Mouse (Mus musculus) liver, embryonic 14.5 days (tissue): ENCODE results near the gene Tacc2. TPM values are rescaled to one million over a fixed set of nuclear protein-coding genes. Genes with fewer than 3 reads are reported as not detected.
A peak's percentile ranks its signal among the peaks of the same experiment; 100 is the strongest.

Experiments used
- ATAC-seq: fragments of 200-750 bp; cut with Nextera tagmentation; 2 replicates; pipeline ENCODE4 v1.8.0; 2017; ENCODE audit warnings: moderate number of reproducible peaks, mild to moderate bottlenecking, moderate library complexity; ENCODE audit not compliant: insufficient read depth
- DNase-seq, 3 experiments: peaks; one replicate each; pipeline ENCODE4 v3.0.0-alpha.2; 2012 to 2013; ENCODE audit warnings: low read depth in 3 of 3, low spot score in 3 of 3
- H3K27ac ChIP-seq: fragments of 300-500 bp; sonication (generic); 2 replicates; pipeline ENCODE4 v1.5.1; 2014; ENCODE audit warnings: moderate library complexity, mild to moderate bottlenecking, control low read depth, inconsistent platforms
- H3K27me3 ChIP-seq: fragments of 300-500 bp; sonication (generic); 2 replicates; pipeline ENCODE4 v1.6.1; 2014; ENCODE audit warnings: mild to moderate bottlenecking, low read length, moderate library complexity; ENCODE audit not compliant: control insufficient read depth, insufficient read depth
- H3K36me3 ChIP-seq: fragments of 300-500 bp; sonication (generic); replicated peaks from 2 replicates; pipeline ENCODE4 v1.6.1; 2014; ENCODE audit warnings: low read depth; ENCODE audit not compliant: control insufficient read depth, insufficient read depth
- H3K4me1 ChIP-seq, 2 experiments: fragments of 200-500 bp in 1 of 2; fragments of 300-500 bp in 1 of 2; sonication (generic) in 1 of 2; replicated peaks; 2 replicates each; pipeline ENCODE4 v1.6.1; 2012 to 2014; ENCODE audit warnings: antibody characterized with exemption in 1 of 2, inconsistent platforms in 1 of 2, low read length in 1 of 2; ENCODE audit not compliant: control insufficient read depth in 2 of 2, insufficient read depth in 2 of 2
- H3K4me2 ChIP-seq: fragments of 300-500 bp; sonication (generic); 2 replicates; pipeline ENCODE4 v1.6.1; 2014; ENCODE audit warnings: low read depth, mild to moderate bottlenecking, control low read depth, moderate library complexity
- H3K4me3 ChIP-seq, 2 experiments: fragments of 200-500 bp in 1 of 2; fragments of 300-500 bp in 1 of 2; sonication (generic) in 1 of 2; 2 replicates each; pipeline ENCODE4 v1.5.1; 2012 to 2014; ENCODE audit warnings: low read depth in 2 of 2, low read length in 2 of 2, mild to moderate bottlenecking in 2 of 2, control low read depth in 1 of 2, inconsistent platforms in 1 of 2, moderate library complexity in 1 of 2; ENCODE audit not compliant: insufficient read depth in 1 of 2
- H3K9ac ChIP-seq: fragments of 300-500 bp; sonication (generic); replicated peaks from 2 replicates; pipeline ENCODE4 v1.6.1; 2014; ENCODE audit warnings: mild to moderate bottlenecking, control low read depth, moderate library complexity
- H3K9me3 ChIP-seq: fragments of 300-500 bp; sonication (generic); 2 replicates; pipeline ENCODE4 v1.6.1; 2016; ENCODE audit warnings: low read length, mixed read lengths; ENCODE audit not compliant: control insufficient read depth
- CTCF ChIP-seq: IDR thresholded peaks from 2 replicates; pipeline ENCODE4 v1.5.1; 2016; ENCODE audit warnings: antibody characterized with exemption, low read depth, control low read depth
- EP300 ChIP-seq: IDR thresholded peaks from 2 replicates; pipeline ENCODE4 v1.6.1; 2016; ENCODE audit warnings: antibody characterized with exemption, low read depth
- WGBS: fragments of 180-500 bp; shearing (Covaris S2); extraction: QIAGEN DNeasy Blood & Tissue Kit; methylation state at CpG from one replicate; pipeline ENCODE4 v1.1.7; 2014; ENCODE audit not compliant: insufficient replicate concordance; 5-methylcytosine and 5-hydroxymethylcytosine counted together
- polyA plus RNA-seq, 2 experiments: library from polyadenylated mRNA; depleted of rRNA in 1 of 2; stranded (reverse) in 1 of 2; unstranded in 1 of 2; fragments of >200 nt; fragmentation: Nextera tagmentation in 1 of 2; extraction: Ambion mirVana in 1 of 2; gene quantifications; 2 replicates each; pipeline versions ENCODE4 v1.2.1 to v1.2.3; 2012 to 2014

The Tacc2 gene
- polyA plus RNA-seq, 2 experiments, result 2.0 to 2.4 TPM

GRCm38 (mm10) chr7:130646762-130647139, 69.5 kb downstream of the Tacc2 start:
- peak overlapping the region; percentile 56 to 61 for H3K4me3 ChIP-seq
- peak overlapping the region; percentile 59 for H3K9ac ChIP-seq
- under 1% methylated on average over 18 of the region's 18 CpGs for WGBS

GRCm38 (mm10) chr7:130648061-130648460, 70.8 kb downstream of the Tacc2 start:
- Histone ChIP-seq H3K36me3 (no peaks in the 10 kb centered on the region), H3K27me3 (no peaks in the 10 kb centered on the region), H3K4me2 (no peak overlapping the region), H3K9ac (no peak overlapping the region), H3K4me3 (no peak overlapping the region), H3K27ac (no peak overlapping the region), H3K4me1 (0 out of 4 replicates have a peak, but pooled peaks cover 0 to 5% of the 10 kb centered on the region in 2 experiments), H3K9me3 (no peaks in the 10 kb centered on the region)
- ATAC-seq (no peak), DNase-seq (no peak)
- no peak for TF ChIP-seq EP300
- no peak for TF ChIP-seq CTCF
- WGBS, result 59% methylated on average over 4 of the region's 4 CpGs

More at GRCm38 (mm10) chr7:130646762-130647139, 69.5 kb downstream of the Tacc2 start:
- ATAC-seq, result peak; percentile 52
- DNase-seq, result peak in 2 of 3 experiments; percentile 34
- Histone ChIP-seq H3K4me1 (0 out of 4 replicates have a peak, but pooled peaks cover 0 to 5% of the 10 kb centered on the region in 2 experiments), H3K27ac (no peak overlapping the region), H3K27me3 (no peaks in the 10 kb centered on the region), H3K36me3 (no peaks in the 10 kb centered on the region), H3K4me2 (peak overlapping the region; percentile 77), H3K9me3 (no peaks in the 10 kb centered on the region)
- no peak for TF ChIP-seq CTCF
- TF ChIP-seq EP300, result no peak

- H3K27me3 ChIP-seq, result no peaks in the 10 kb centered on the region
- 36% methylated on average over 7 of the region's 7 CpGs for WGBS
- no peak overlapping the region for H3K27ac ChIP-seq
- no peak overlapping the region for H3K9ac ChIP-seq
- H3K4me1 ChIP-seq, result peaks cover 0 to 8% of the 10 kb centered on the region in 2 experiments; a peak in 1 of 4 replicates
- no peaks in the 10 kb centered on the region for H3K9me3 ChIP-seq
- H3K36me3 ChIP-seq, result no peaks in the 10 kb centered on the region
- TF ChIP-seq EP300 (no peak), CTCF (no peak)
- DNase-seq, result no peak
- H3K4me3 ChIP-seq, result no peak overlapping the region
- no peak overlapping the region for H3K4me2 ChIP-seq
- ATAC-seq, result no peak
These were observed 72.0 kb downstream of the Tacc2 start for GRCm38 (mm10) chr7:130649257-130649656.

DNA sequence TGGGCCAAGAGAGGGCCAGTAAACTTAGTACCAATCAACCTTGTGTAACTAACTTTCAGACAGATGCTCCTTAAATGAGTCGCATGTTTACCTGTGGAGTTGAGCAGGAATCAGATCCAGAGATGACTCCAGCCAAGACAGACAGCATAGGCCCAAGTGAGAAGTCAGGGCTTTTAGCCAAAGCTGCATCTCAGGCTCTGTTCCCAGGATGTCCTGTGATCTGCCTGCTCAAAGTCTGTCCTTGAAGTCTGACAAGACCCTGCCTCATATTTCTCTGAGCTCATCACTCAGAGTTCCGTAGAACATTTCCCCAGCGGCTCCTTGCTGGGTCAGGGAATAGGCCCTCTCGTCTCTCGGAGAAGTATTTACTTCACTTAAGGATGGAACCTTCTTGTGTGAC, 73.4 kb downstream of the Tacc2 start:
- no peak overlapping the region for H3K9ac ChIP-seq
- TF ChIP-seq CTCF (no peak), EP300 (no peak)
- no peaks in the 10 kb centered on the region for H3K36me3 ChIP-seq
- peaks cover 0 to 12% of the 10 kb centered on the region in 2 experiments; a peak in 2 of 4 replicates for H3K4me1 ChIP-seq
- no peaks in the 10 kb centered on the region for H3K9me3 ChIP-seq
- no peak for ATAC-seq
- no peak overlapping the region for H3K4me3 ChIP-seq
- no peak overlapping the region for H3K27ac ChIP-seq
- no peak for DNase-seq
- no peak overlapping the region for H3K4me2 ChIP-seq
- H3K27me3 ChIP-seq, result no peaks in the 10 kb centered on the region
- WGBS, result 80% methylated on average over 5 of the region's 5 CpGs

DNA sequence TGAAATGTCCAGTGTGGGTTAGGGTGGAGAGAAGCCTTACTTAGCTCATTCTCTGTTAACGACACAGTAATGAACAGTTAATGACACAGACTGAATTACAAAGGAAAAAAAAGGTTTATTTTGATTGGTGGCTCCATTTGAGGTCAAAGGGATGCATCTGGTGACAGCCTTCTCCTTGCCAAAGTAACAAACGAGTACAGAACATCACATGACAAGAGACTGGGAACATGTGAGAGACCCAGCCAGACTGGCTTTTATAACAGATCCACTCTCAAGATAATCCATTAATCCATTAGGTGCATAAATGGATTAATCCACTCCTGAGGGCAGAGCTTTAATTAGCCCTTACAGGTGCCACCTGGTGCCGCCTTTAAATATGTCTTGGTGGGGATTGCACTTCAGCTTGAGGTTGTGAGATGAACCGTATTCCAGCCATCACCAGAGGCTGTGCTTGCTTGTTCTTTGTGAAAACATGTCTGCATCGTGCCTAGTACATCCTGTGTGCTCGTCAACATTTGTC, 75.9 kb downstream of the Tacc2 start:
- Histone ChIP-seq H3K9me3 (no peaks in the 10 kb centered on the region), H3K4me3 (no peak overlapping the region), H3K36me3 (no peaks in the 10 kb centered on the region), H3K4me2 (no peak overlapping the region), H3K27me3 (no peaks in the 10 kb centered on the region), H3K4me1 (peaks cover 0 to 12% of the 10 kb centered on the region in 2 experiments; a peak in 2 of 4 replicates), H3K9ac (no peak overlapping the region), H3K27ac (no peak overlapping the region)
- TF ChIP-seq CTCF, result no peak
- TF ChIP-seq EP300, result no peak
- ATAC-seq (no peak), DNase-seq (no peak)
- 62% methylated on average over 6 of the region's 6 CpGs for WGBS
